Mouse (Mus musculus): ENCODE data around the gene Mfap5. TPM values are rescaled to one million over a fixed set of nuclear protein-coding genes. Genes with fewer than 3 reads are reported as not detected.
"Not testable (repeated sequence)": the region's sequence is repeated elsewhere in the genome, so short reads cannot be mapped to it uniquely, and the experiment has no call there.

Mfap5 gene
- polyA plus RNA-seq, 1 experiment from 2014 or later: 3.6 TPM

DNA sequence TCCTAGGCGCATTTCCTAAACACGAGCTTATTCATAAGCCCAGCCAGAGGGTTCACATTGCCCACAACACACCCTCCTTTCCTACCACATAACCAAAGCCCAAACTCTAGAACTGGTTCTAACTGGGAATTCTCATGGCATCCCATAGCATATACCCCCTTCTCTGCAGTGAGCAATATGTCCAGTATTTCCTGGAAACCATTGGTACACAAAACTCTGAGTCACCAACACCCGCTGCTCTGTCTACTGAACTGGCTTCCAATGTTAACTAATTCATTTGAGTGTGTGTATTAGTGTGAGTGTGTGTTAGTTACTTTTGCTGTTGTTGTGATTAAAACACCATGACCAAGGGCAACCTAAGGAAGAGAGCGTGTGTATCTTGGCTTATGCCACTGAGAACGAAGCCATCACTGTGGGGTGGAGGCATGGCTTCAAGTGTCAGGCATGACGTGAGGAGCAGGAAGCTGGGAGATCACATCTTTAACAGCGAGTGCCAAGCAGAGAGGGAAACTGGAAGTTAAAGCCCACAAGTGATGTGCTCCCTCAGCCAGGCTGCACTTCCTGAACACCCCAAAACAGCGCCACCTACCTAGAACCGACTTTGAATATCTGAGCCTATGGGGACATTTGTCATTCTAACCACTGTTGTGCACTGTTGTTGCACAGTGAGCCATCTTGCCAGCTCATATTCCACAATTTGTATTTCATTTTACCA, 59.6 kb downstream of the Mfap5 start:
- ATAC-seq: no peak
- no peaks in the 10 kb centered on the region for H3K9me3 ChIP-seq (replicated peaks; ENCODE audit: control insufficient read depth, low read length, poor library complexity, severe bottlenecking)
- H3K9ac ChIP-seq (ENCODE audit: low read depth, low read length): no peak overlapping the region
- H3K36me3 ChIP-seq (ENCODE audit: control insufficient read depth, insufficient read depth, low read length): no peaks in the 10 kb centered on the region
- H3K4me1 ChIP-seq (ENCODE audit: control insufficient read depth, insufficient read depth, low read length): peaks cover 8% of the 10 kb centered on the region
- H3K27ac ChIP-seq (ENCODE audit: low read length): no peak overlapping the region
- no peak overlapping the region for H3K4me2 ChIP-seq (ENCODE audit: low read length)
- H3K4me3 ChIP-seq (ENCODE audit: low read depth, low read length): no peak overlapping the region
- H3K27me3 ChIP-seq (ENCODE audit: control insufficient read depth, insufficient read depth, low read depth, low read length): peaks cover 3% of the 10 kb centered on the region
- 93% methylated on average over 9 of the region's 9 CpGs for WGBS

DNA sequence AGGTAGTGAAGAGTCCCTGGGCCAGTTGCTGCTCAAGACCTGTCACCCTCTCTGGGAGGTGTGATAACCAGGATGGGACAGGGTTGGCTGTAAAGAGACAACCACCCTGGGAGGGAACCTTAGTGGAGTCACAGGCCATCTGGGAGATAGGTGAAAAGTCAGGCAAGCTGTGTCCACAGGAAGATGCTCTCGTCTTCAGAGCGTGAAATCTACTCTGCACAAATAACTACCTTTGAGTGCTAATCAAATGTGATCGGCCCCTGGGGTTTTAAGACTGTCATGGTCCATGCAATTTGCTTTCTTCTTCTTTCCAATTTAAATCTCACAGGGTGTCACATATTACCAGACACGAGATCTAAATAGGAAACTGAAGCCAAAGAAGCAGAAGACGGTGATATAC, 63.5 kb downstream of the Mfap5 start:
- WGBS: 43% methylated on average over 5 of the region's 5 CpGs
- no peaks in the 10 kb centered on the region for H3K27me3 ChIP-seq (ENCODE audit: control insufficient read depth, insufficient read depth, low read depth, low read length)
- no peaks in the 10 kb centered on the region for H3K36me3 ChIP-seq (ENCODE audit: control insufficient read depth, insufficient read depth, low read length)
- H3K4me3 ChIP-seq (ENCODE audit: low read depth, low read length): no peak overlapping the region
- no peak for ATAC-seq
- no peak overlapping the region for H3K9ac ChIP-seq (ENCODE audit: low read depth, low read length)
- H3K27ac ChIP-seq (ENCODE audit: low read length): no peak overlapping the region
- no peaks in the 10 kb centered on the region for H3K9me3 ChIP-seq (replicated peaks; ENCODE audit: control insufficient read depth, low read length, poor library complexity, severe bottlenecking)
- no peaks in the 10 kb centered on the region for H3K4me1 ChIP-seq (ENCODE audit: control insufficient read depth, insufficient read depth, low read length)
- H3K4me2 ChIP-seq (ENCODE audit: low read length): no peak overlapping the region

GRCm38 (mm10) chr6:122569762-122570161, 64.1 kb downstream of the Mfap5 start:
- Histone ChIP-seq H3K9me3 (replicated peaks; ENCODE audit: control insufficient read depth, low read length, poor library complexity, severe bottlenecking) (no peaks in the 10 kb centered on the region), H3K27ac (ENCODE audit: low read length) (no peak overlapping the region), H3K4me3 (ENCODE audit: low read depth, low read length) (no peak overlapping the region), H3K4me2 (ENCODE audit: low read length) (no peak overlapping the region), H3K36me3 (ENCODE audit: control insufficient read depth, insufficient read depth, low read length) (no peaks in the 10 kb centered on the region), H3K4me1 (ENCODE audit: control insufficient read depth, insufficient read depth, low read length) (no peaks in the 10 kb centered on the region), H3K27me3 (ENCODE audit: control insufficient read depth, insufficient read depth, low read depth, low read length) (no peaks in the 10 kb centered on the region), H3K9ac (ENCODE audit: low read depth, low read length) (no peak overlapping the region)
- 82% methylated on average over 1 of the region's 1 CpGs for WGBS
- ATAC-seq: no peak

DNA sequence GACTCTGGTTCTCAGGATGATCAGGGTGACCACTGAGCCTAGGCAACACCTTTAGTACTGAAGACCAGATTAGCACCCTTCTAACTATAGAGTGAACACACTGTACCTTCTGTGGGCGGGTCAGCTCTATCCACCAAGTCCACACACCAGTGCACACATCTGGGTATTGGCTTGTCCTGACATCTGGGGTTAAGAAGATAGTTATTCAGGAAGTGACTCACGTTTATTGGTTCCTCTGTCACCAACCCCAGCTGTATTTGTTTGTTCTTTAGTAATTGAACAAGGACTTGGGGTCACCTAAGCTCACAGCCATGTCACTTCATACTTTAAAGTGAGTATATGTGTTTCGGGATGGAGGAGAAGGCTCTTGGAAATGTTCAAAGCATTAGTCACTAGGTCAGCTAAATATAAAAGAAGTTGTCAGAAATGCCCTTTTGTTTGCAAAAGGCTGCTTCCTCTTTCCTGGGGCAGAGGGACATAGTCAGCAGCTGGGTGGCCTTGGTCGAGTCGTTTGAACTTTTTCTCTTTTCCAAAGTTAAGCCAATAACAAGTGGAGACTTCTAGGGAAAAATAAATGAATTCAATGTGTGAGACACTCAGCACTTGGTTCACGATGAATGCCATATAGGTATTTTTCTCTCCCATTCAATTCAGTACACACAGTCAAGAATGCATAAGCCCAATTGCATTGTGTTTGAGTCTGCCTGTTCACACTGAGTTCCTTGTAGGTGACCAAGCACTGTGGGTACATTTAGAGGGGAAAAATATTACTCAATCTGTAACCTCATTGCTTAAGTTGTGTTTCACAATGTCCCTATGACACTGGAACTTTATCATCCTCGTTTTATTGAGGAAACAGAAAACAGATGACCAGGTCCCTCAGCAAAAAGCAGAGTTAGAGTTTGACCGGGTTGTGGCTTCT, 65.3 kb downstream of the Mfap5 start:
- no peak overlapping the region for H3K4me3 ChIP-seq (ENCODE audit: low read depth, low read length)
- 75% methylated on average over 8 of the region's 8 CpGs for WGBS
- H3K36me3 ChIP-seq (ENCODE audit: control insufficient read depth, insufficient read depth, low read length): no peaks in the 10 kb centered on the region
- H3K4me2 ChIP-seq (ENCODE audit: low read length): no peak overlapping the region
- H3K9me3 ChIP-seq (replicated peaks; ENCODE audit: control insufficient read depth, low read length, poor library complexity, severe bottlenecking): no peaks in the 10 kb centered on the region
- no peaks in the 10 kb centered on the region for H3K27me3 ChIP-seq (ENCODE audit: control insufficient read depth, insufficient read depth, low read depth, low read length)
- no peak overlapping the region for H3K27ac ChIP-seq (ENCODE audit: low read length)
- no peak for ATAC-seq
- H3K9ac ChIP-seq (ENCODE audit: low read depth, low read length): no peak overlapping the region
- H3K4me1 ChIP-seq (ENCODE audit: control insufficient read depth, insufficient read depth, low read length): no peaks in the 10 kb centered on the region

- Histone ChIP-seq H3K4me1 (ENCODE audit: control insufficient read depth, insufficient read depth, low read length) (no peaks in the 10 kb centered on the region), H3K4me2 (ENCODE audit: low read length) (no peak overlapping the region), H3K9ac (ENCODE audit: low read depth, low read length) (no peak overlapping the region), H3K9me3 (replicated peaks; ENCODE audit: control insufficient read depth, low read length, poor library complexity, severe bottlenecking) (no peaks in the 10 kb centered on the region), H3K36me3 (ENCODE audit: control insufficient read depth, insufficient read depth, low read length) (no peaks in the 10 kb centered on the region), H3K27me3 (ENCODE audit: control insufficient read depth, insufficient read depth, low read depth, low read length) (no peaks in the 10 kb centered on the region), H3K4me3 (ENCODE audit: low read depth, low read length) (no peak overlapping the region), H3K27ac (ENCODE audit: low read length) (no peak overlapping the region)
- WGBS: 88% methylated on average over 3 of the region's 3 CpGs
- no peak for ATAC-seq
Observed at GRCm38 (mm10) chr6:122571617-122571959, 65.9 kb downstream of the Mfap5 start.

DNA sequence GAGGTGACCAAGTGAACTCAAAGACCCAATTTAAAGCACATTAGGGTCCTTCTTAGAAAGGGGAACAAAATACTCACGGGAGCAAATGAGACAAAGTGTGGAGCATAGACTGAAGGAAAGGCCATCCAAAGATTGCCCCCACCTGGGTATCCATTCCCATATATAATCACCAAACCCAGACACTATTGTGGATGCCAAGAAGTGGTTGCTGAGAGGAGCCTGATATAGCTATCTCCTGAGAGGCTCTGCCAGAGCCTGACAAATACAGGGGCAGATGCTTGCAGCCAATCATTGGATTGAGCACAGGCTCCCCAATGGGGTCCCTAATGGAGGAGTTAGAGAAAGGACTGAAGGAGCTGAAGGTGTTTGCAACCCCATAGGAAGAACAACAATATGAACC, 69.4 kb downstream of the Mfap5 start:
- not testable (repeated sequence) for H3K27ac ChIP-seq (ENCODE audit: low read length); H3K27me3 ChIP-seq (ENCODE audit: control insufficient read depth, insufficient read depth, low read depth, low read length); ATAC-seq; H3K9ac ChIP-seq (ENCODE audit: low read depth, low read length); H3K4me1 ChIP-seq (ENCODE audit: control insufficient read depth, insufficient read depth, low read length); H3K9me3 ChIP-seq (replicated peaks; ENCODE audit: control insufficient read depth, low read length, poor library complexity, severe bottlenecking); H3K4me3 ChIP-seq (ENCODE audit: low read depth, low read length); H3K4me2 ChIP-seq (ENCODE audit: low read length); H3K36me3 ChIP-seq (ENCODE audit: control insufficient read depth, insufficient read depth, low read length)
- WGBS: 87% methylated on average over 1 of the region's 1 CpGs

- Histone ChIP-seq H3K36me3 (ENCODE audit: control insufficient read depth, insufficient read depth, low read length) (no peaks in the 10 kb centered on the region), H3K27me3 (ENCODE audit: control insufficient read depth, insufficient read depth, low read depth, low read length) (no peaks in the 10 kb centered on the region), H3K4me3 (ENCODE audit: low read depth, low read length) (no peak overlapping the region), H3K4me2 (ENCODE audit: low read length) (no peak overlapping the region), H3K9me3 (replicated peaks; ENCODE audit: control insufficient read depth, low read length, poor library complexity, severe bottlenecking) (no peaks in the 10 kb centered on the region), H3K27ac (ENCODE audit: low read length) (no peak overlapping the region), H3K9ac (ENCODE audit: low read depth, low read length) (no peak overlapping the region), H3K4me1 (ENCODE audit: control insufficient read depth, insufficient read depth, low read length) (no peaks in the 10 kb centered on the region)
- WGBS: 91% methylated on average over 3 of the region's 3 CpGs
- no peak for ATAC-seq
Observed at GRCm38 (mm10) chr6:122577030-122577429, 71.4 kb downstream of the Mfap5 start.

All from midbrain, embryonic 16.5 days (tissue).